Mouse (Mus musculus): ENCODE data around the gene Ddx54.

Ddx54 gene

GRCm38 (mm10) chr5:120612442-120612821 is at the start of gene Ddx54, which contains the start of gene Rita1:
Gene Ddx54, plus strand, starts transcription at chr5:120612739.
Gene Rita1, minus strand, starts transcription at chr5:120612589.
- in situ Hi-C loops (cut with MboI; ENCODE audit: low sequenced_read_pairs) = no loop called here

- in situ Hi-C loops (cut with MboI; ENCODE audit: low sequenced_read_pairs) = no loop called here
Measured at GRCm38 (mm10) chr5:120562956-120563913, 49.3 kb upstream of the Ddx54 start.

GRCm38 (mm10) chr5:120563914-120564311 is 48.6 kb upstream of the Ddx54 start:
- in situ Hi-C loops (cut with MboI; ENCODE audit: low sequenced_read_pairs) = no loop called here

GRCm38 (mm10) chr5:120565171-120565905 is 47.2 kb upstream of the Ddx54 start:
- in situ Hi-C loops (cut with MboI; ENCODE audit: low sequenced_read_pairs) = no loop called here

- in situ Hi-C loops (cut with MboI; ENCODE audit: low sequenced_read_pairs) = no loop called here
Measured at GRCm38 (mm10) chr5:120566101-120566500, 46.4 kb upstream of the Ddx54 start.

- in situ Hi-C loops (cut with MboI; ENCODE audit: low sequenced_read_pairs) = no loop called here
Measured at GRCm38 (mm10) chr5:120566681-120567252, 45.8 kb upstream of the Ddx54 start.

- in situ Hi-C loops (cut with MboI; ENCODE audit: low sequenced_read_pairs) = no loop called here
Measured at GRCm38 (mm10) chr5:120567253-120567701, 45.3 kb upstream of the Ddx54 start.

- in situ Hi-C loops (cut with MboI; ENCODE audit: low sequenced_read_pairs) = no loop called here
Measured at GRCm38 (mm10) chr5:120567761-120568211, 44.8 kb upstream of the Ddx54 start.

GRCm38 (mm10) chr5:120568336-120568768 is 44.2 kb upstream of the Ddx54 start:
- in situ Hi-C loops (cut with MboI; ENCODE audit: low sequenced_read_pairs) = no loop called here

GRCm38 (mm10) chr5:120568964-120569363 is 43.6 kb upstream of the Ddx54 start:
- in situ Hi-C loops (cut with MboI; ENCODE audit: low sequenced_read_pairs) = no loop called here

- in situ Hi-C loops (cut with MboI; ENCODE audit: low sequenced_read_pairs) = no loop called here
Measured at GRCm38 (mm10) chr5:120569791-120570190, 42.7 kb upstream of the Ddx54 start.

- in situ Hi-C loops (cut with MboI; ENCODE audit: low sequenced_read_pairs) = no loop called here
Measured at GRCm38 (mm10) chr5:120570289-120570897, 42.1 kb upstream of the Ddx54 start.

GRCm38 (mm10) chr5:120571056-120571740 is 41.3 kb upstream of the Ddx54 start:
- in situ Hi-C loops (cut with MboI; ENCODE audit: low sequenced_read_pairs) = no loop called here

GRCm38 (mm10) chr5:120574469-120575063 is 38.0 kb upstream of the Ddx54 start:
- in situ Hi-C loops (cut with MboI; ENCODE audit: low sequenced_read_pairs) = no loop called here

- in situ Hi-C loops (cut with MboI; ENCODE audit: low sequenced_read_pairs) = no loop called here
Measured at GRCm38 (mm10) chr5:120576781-120577301, 35.7 kb upstream of the Ddx54 start.

- in situ Hi-C loops (cut with MboI; ENCODE audit: low sequenced_read_pairs) = no loop called here
Measured at GRCm38 (mm10) chr5:120577935-120578441, 34.6 kb upstream of the Ddx54 start.

- in situ Hi-C loops (cut with MboI; ENCODE audit: low sequenced_read_pairs) = no loop called here
Measured at GRCm38 (mm10) chr5:120578504-120579081, 33.9 kb upstream of the Ddx54 start.

GRCm38 (mm10) chr5:120579211-120579897 is 33.2 kb upstream of the Ddx54 start:
- in situ Hi-C loops (cut with MboI; ENCODE audit: low sequenced_read_pairs) = no loop called here

All from CH12F3 (cell line).